Mouse (Mus musculus) erythroblast, adult 5-6 weeks (primary cell): ENCODE measurements around the gene Ciapin1. TPM values are rescaled to one million over a fixed set of nuclear protein-coding genes. Genes with fewer than 3 reads are reported as not detected.
A peak's percentile ranks its signal among the peaks of the same experiment; 100 is the strongest.
"Not testable (repeated sequence)": the region's sequence is repeated elsewhere in the genome, so short reads cannot be mapped to it uniquely, and the experiment has no call there.

Source experiments
- ATAC-seq: replicated peaks from 2 replicates; pipeline ENCODE4 v1.8.0; 2016; ENCODE audit warnings: moderate number of reproducible peaks, mild to moderate bottlenecking, moderate TSS enrichment, inconsistent platforms; ENCODE audit not compliant: poor library complexity, low FRiP score, severe bottlenecking
- total RNA-seq, 2 experiments: library from RNA; stranded (forward) in 1 of 2; stranded (reverse) in 1 of 2; fragments of 150-400 nt in 1 of 2; fragments of 200-764, 138-1000 nt in 1 of 2; gene quantifications; 2 replicates each; pipeline versions ENCODE4 v1.2.3 to v1.2.4; 2015 to 2017; ENCODE audit warnings: low replicate concordance in 2 of 2

The Ciapin1 gene
- total RNA-seq, 2 experiments from 2014 or later: 16.7 to 27.0 TPM

GRCm38 (mm10) chr8:94861352-94861910 is 23.3 kb upstream of the Ciapin1 start:
- peak; percentile 68 for ATAC-seq

GRCm38 (mm10) chr8:94857346-94858173 is 19.4 kb upstream of the Ciapin1 start, which contains the start of gene Polr2c:
Gene Polr2c, plus strand, starts transcription at chr8:94857450.
- ATAC-seq: peak; percentile 81

- ATAC-seq: peak; percentile 32
These were observed 18.8 kb upstream of the Ciapin1 start for GRCm38 (mm10) chr8:94857011-94857345.

- not testable (repeated sequence) for ATAC-seq
These were observed 16.6 kb upstream of the Ciapin1 start for GRCm38 (mm10) chr8:94854761-94855160.

GRCm38 (mm10) chr8:94850049-94850448 is 11.9 kb upstream of the Ciapin1 start:
- no peak for ATAC-seq

GRCm38 (mm10) chr8:94841183-94841582 is 3.0 kb upstream of the Ciapin1 start:
- ATAC-seq: no peak

GRCm38 (mm10) chr8:94838600-94838999 is 442 bp upstream of the Ciapin1 start:
- ATAC-seq: peak; percentile 68

GRCm38 (mm10) chr8:94836456-94837240 is 1.5 kb downstream of the Ciapin1 start:
- peak; percentile 10; the same call in 1 of the 2 replicates for ATAC-seq

GRCm38 (mm10) chr8:94835751-94836150 is 2.4 kb downstream of the Ciapin1 start:
- ATAC-seq: not testable (repeated sequence)

GRCm38 (mm10) chr8:94833901-94834405 is 4.2 kb downstream of the Ciapin1 start:
- ATAC-seq: not testable (repeated sequence)

- no peak for ATAC-seq
These were observed 9.9 kb downstream of the Ciapin1 start for GRCm38 (mm10) chr8:94828284-94828683.

- ATAC-seq: no peak
These were observed 11.9 kb downstream of the Ciapin1 start for GRCm38 (mm10) chr8:94826210-94826609.

- no peak for ATAC-seq
These were observed 13.0 kb downstream of the Ciapin1 start for GRCm38 (mm10) chr8:94825170-94825569.

GRCm38 (mm10) chr8:94822637-94823560 is 15.3 kb downstream of the Ciapin1 start:
- peak; percentile 84 for ATAC-seq

GRCm38 (mm10) chr8:94821381-94821780 is 16.8 kb downstream of the Ciapin1 start:
- ATAC-seq: no peak

- ATAC-seq: no peak
These were observed 17.6 kb downstream of the Ciapin1 start for GRCm38 (mm10) chr8:94820553-94820952.

GRCm38 (mm10) chr8:94819671-94820179 is 18.4 kb downstream of the Ciapin1 start:
- ATAC-seq: peak; percentile 35

- no peak for ATAC-seq
These were observed 20.2 kb downstream of the Ciapin1 start for GRCm38 (mm10) chr8:94817933-94818332.

- ATAC-seq: no peak
These were observed 23.6 kb downstream of the Ciapin1 start for GRCm38 (mm10) chr8:94814556-94814955.
